Mouse (Mus musculus) neural tube, embryonic 13.5 days (tissue): ENCODE data around the gene Qrich2. TPM values are rescaled to one million over a fixed set of nuclear protein-coding genes. Genes with fewer than 3 reads are reported as not detected.

ENCODE experiments used
- ATAC-seq: fragments of 200-750 bp; cut with Nextera tagmentation; 2 replicates; pipeline ENCODE4 v1.8.0; 2017; ENCODE audit warnings: low read depth, mild to moderate bottlenecking, moderate TSS enrichment, moderate library complexity
- H3K27ac ChIP-seq: fragments of 300-500 bp; sonication (generic); replicated peaks from 2 replicates; pipeline ENCODE4 v1.5.1; 2015; ENCODE audit warnings: moderate library complexity, mild to moderate bottlenecking, inconsistent platforms
- H3K27me3 ChIP-seq: fragments of 300-500 bp; sonication (generic); 2 replicates; pipeline ENCODE4 v1.6.1; 2015; ENCODE audit warnings: mild to moderate bottlenecking, inconsistent platforms
- H3K36me3 ChIP-seq: fragments of 300-500 bp; sonication (generic); 2 replicates; pipeline ENCODE4 v1.6.1; 2015; ENCODE audit warnings: mild to moderate bottlenecking, inconsistent platforms
- H3K4me1 ChIP-seq: fragments of 300-500 bp; sonication (generic); replicated peaks from 2 replicates; pipeline ENCODE4 v1.6.1; 2015; ENCODE audit warnings: inconsistent platforms
- H3K4me2 ChIP-seq: fragments of 300-500 bp; sonication (generic); 2 replicates; pipeline ENCODE4 v1.6.1; 2015; ENCODE audit warnings: inconsistent platforms, mild to moderate bottlenecking, moderate library complexity
- H3K4me3 ChIP-seq: fragments of 300-500 bp; sonication (generic); 2 replicates; pipeline ENCODE4 v1.5.1; 2015; ENCODE audit warnings: mild to moderate bottlenecking, inconsistent platforms
- H3K9ac ChIP-seq: fragments of 300-500 bp; sonication (generic); 2 replicates; pipeline ENCODE4 v1.6.1; 2015; ENCODE audit warnings: moderate library complexity, mild to moderate bottlenecking, inconsistent platforms
- H3K9me3 ChIP-seq: fragments of 300-500 bp; sonication (generic); 2 replicates; pipeline ENCODE4 v1.6.1; 2016; ENCODE audit warnings: inconsistent platforms
- WGBS: fragments of 180-500 bp; shearing (Covaris S2); methylation state at CpG from one replicate; pipeline ENCODE4 v1.1.7; 2015; 5-methylcytosine and 5-hydroxymethylcytosine counted together
- polyA plus RNA-seq: library from polyadenylated mRNA; unstranded; fragments of >200 nt; fragmentation: Nextera tagmentation; extraction: Ambion mirVana; gene quantifications from 2 replicates; pipeline ENCODE4 v1.2.1, GENCODE M21; 2015

The Qrich2 gene
- polyA plus RNA-seq, 1 experiment from 2014 or later: not detected

GRCm38 (mm10) chr11:116442129-116442866, 23.7 kb downstream of the Qrich2 start:
- no peak overlapping the region for H3K27ac ChIP-seq
- no peak overlapping the region for H3K4me2 ChIP-seq
- peaks cover 23% of the 10 kb centered on the region for H3K4me1 ChIP-seq
- H3K27me3 ChIP-seq: peaks cover 12% of the 10 kb centered on the region
- WGBS: 81% methylated on average over 15 of the region's 15 CpGs
- H3K4me3 ChIP-seq: no peak overlapping the region
- peaks cover 16% of the 10 kb centered on the region for H3K36me3 ChIP-seq
- no peak overlapping the region; the same call in 1 of the 2 replicates for H3K9ac ChIP-seq
- H3K9me3 ChIP-seq: no peaks in the 10 kb centered on the region
- no peak for ATAC-seq

- no peak for ATAC-seq
Measured at GRCm38 (mm10) chr11:116440408-116441068, 25.5 kb downstream of the Qrich2 start.

GRCm38 (mm10) chr11:116439269-116440240, 26.5 kb downstream of the Qrich2 start:
- H3K4me3 ChIP-seq: no peak overlapping the region
- H3K9ac ChIP-seq: no peak overlapping the region
- H3K27me3 ChIP-seq: no peaks in the 10 kb centered on the region
- peaks cover 38% of the 10 kb centered on the region for H3K4me1 ChIP-seq
- H3K9me3 ChIP-seq: no peaks in the 10 kb centered on the region
- no peak for ATAC-seq
- peaks cover 24% of the 10 kb centered on the region for H3K36me3 ChIP-seq
- 0 out of 2 replicates have a peak overlapping the region, but pooled peaks have one; percentile 6 for H3K27ac ChIP-seq
- H3K4me2 ChIP-seq: no peak overlapping the region
- 85% methylated on average over 19 of the region's 19 CpGs for WGBS

More at GRCm38 (mm10) chr11:116440408-116441068, 25.5 kb downstream of the Qrich2 start:
- Histone ChIP-seq H3K27ac (0 out of 2 replicates have a peak overlapping the region, but pooled peaks have one; percentile 20), H3K27me3 (no peaks in the 10 kb centered on the region), H3K4me2 (no peak overlapping the region), H3K4me3 (no peak overlapping the region), H3K4me1 (peaks cover 34% of the 10 kb centered on the region), H3K9me3 (no peaks in the 10 kb centered on the region), H3K36me3 (peaks cover 24% of the 10 kb centered on the region), H3K9ac (no peak overlapping the region)
- WGBS: 76% methylated on average over 7 of the region's 7 CpGs

GRCm38 (mm10) chr11:116437541-116437940, 28.5 kb downstream of the Qrich2 start:
- ATAC-seq: no peak
- H3K4me3 ChIP-seq: 0 out of 2 replicates have a peak overlapping the region, but pooled peaks have one; percentile 94
- no peak overlapping the region; the same call in 1 of the 2 replicates for H3K27ac ChIP-seq
- WGBS: 79% methylated on average over 11 of the region's 11 CpGs
- peak overlapping the region; percentile 97 for H3K9ac ChIP-seq
- H3K27me3 ChIP-seq: no peaks in the 10 kb centered on the region
- H3K36me3 ChIP-seq: peaks cover 24% of the 10 kb centered on the region
- peak overlapping the region; percentile 77; the same call in 1 of the 2 replicates for H3K4me2 ChIP-seq
- peaks cover 42% of the 10 kb centered on the region for H3K4me1 ChIP-seq
- H3K9me3 ChIP-seq: no peaks in the 10 kb centered on the region

- peaks cover 24% of the 10 kb centered on the region for H3K36me3 ChIP-seq
- H3K4me1 ChIP-seq: peaks cover 42% of the 10 kb centered on the region
- H3K9ac ChIP-seq: peak overlapping the region; percentile 97
- peak overlapping the region; percentile 38 for H3K27ac ChIP-seq
- WGBS: 68% methylated on average over 4 of the region's 4 CpGs
- no peaks in the 10 kb centered on the region for H3K27me3 ChIP-seq
- no peak for ATAC-seq
- peak overlapping the region; percentile 94 for H3K4me3 ChIP-seq
- no peaks in the 10 kb centered on the region for H3K9me3 ChIP-seq
- peak overlapping the region; percentile 77 for H3K4me2 ChIP-seq
Measured at GRCm38 (mm10) chr11:116436725-116437331, 29.2 kb downstream of the Qrich2 start.

GRCm38 (mm10) chr11:116435992-116436724, 29.9 kb downstream of the Qrich2 start:
- H3K36me3 ChIP-seq: peaks cover 24% of the 10 kb centered on the region
- peaks cover 37% of the 10 kb centered on the region for H3K4me1 ChIP-seq
- H3K4me3 ChIP-seq: peak overlapping the region; percentile 94
- H3K9me3 ChIP-seq: no peaks in the 10 kb centered on the region
- H3K27ac ChIP-seq: no peak overlapping the region
- H3K9ac ChIP-seq: peak overlapping the region; percentile 97
- ATAC-seq: no peak
- peak overlapping the region; percentile 77 for H3K4me2 ChIP-seq
- no peaks in the 10 kb centered on the region for H3K27me3 ChIP-seq
- WGBS: 55% methylated on average over 5 of the region's 5 CpGs

GRCm38 (mm10) chr11:116434967-116435752, 30.9 kb downstream of the Qrich2 start:
- no peaks in the 10 kb centered on the region for H3K27me3 ChIP-seq
- peak overlapping the region; percentile 96 for H3K27ac ChIP-seq
- H3K9ac ChIP-seq: peak overlapping the region; percentile 97
- peak overlapping the region; percentile 77 for H3K4me2 ChIP-seq
- H3K9me3 ChIP-seq: no peaks in the 10 kb centered on the region
- H3K4me1 ChIP-seq: peaks cover 33% of the 10 kb centered on the region
- H3K4me3 ChIP-seq: peak overlapping the region; percentile 94
- ATAC-seq: no peak; the same call in 1 of the 2 replicates
- 51% methylated on average over 12 of the region's 12 CpGs for WGBS
- H3K36me3 ChIP-seq: peaks cover 24% of the 10 kb centered on the region

GRCm38 (mm10) chr11:116434287-116434966, 31.6 kb downstream of the Qrich2 start:
- H3K9me3 ChIP-seq: no peaks in the 10 kb centered on the region
- ATAC-seq: peak; percentile 41
- H3K27ac ChIP-seq: peak overlapping the region; percentile 96
- peaks cover 19% of the 10 kb centered on the region for H3K36me3 ChIP-seq
- H3K4me1 ChIP-seq: peaks cover 33% of the 10 kb centered on the region
- H3K4me2 ChIP-seq: peak overlapping the region; percentile 77
- H3K27me3 ChIP-seq: no peaks in the 10 kb centered on the region
- peak overlapping the region; percentile 94 for H3K4me3 ChIP-seq
- WGBS: 1% methylated on average over 54 of the region's 67 CpGs
- peak overlapping the region; percentile 97 for H3K9ac ChIP-seq

GRCm38 (mm10) chr11:116433356-116434286, 32.4 kb downstream of the Qrich2 start, which contains the start of gene Ubald2:
Ubald2 (plus strand) TSS chr11:116434094.
- 2% methylated on average over 59 of the region's 66 CpGs for WGBS
- Histone ChIP-seq H3K36me3 (peaks cover 13% of the 10 kb centered on the region), H3K9me3 (no peaks in the 10 kb centered on the region), H3K4me2 (peak within 1 kb of the TSS; percentile 77), H3K9ac (peak within 1 kb of the TSS; percentile 97), H3K4me1 (peaks cover 33% of the 10 kb centered on the region), H3K4me3 (peak within 1 kb of the TSS; percentile 94), H3K27me3 (no peaks in the 10 kb centered on the region), H3K27ac (peak within 1 kb of the TSS; percentile 96)
- ATAC-seq: peak; percentile 98
